Mouse (Mus musculus): ENCODE data around the gene Hpse2.

The Hpse2 gene

GRCm38 (mm10) chr19:42737753-42738152, 650.4 kb downstream of the Hpse2 start:
- DNase-seq (ENCODE audit: extremely low spot score, low spot score) = no peak

Data from neural tube, embryonic 10.5 days (tissue).